In the genomic region with DNA sequence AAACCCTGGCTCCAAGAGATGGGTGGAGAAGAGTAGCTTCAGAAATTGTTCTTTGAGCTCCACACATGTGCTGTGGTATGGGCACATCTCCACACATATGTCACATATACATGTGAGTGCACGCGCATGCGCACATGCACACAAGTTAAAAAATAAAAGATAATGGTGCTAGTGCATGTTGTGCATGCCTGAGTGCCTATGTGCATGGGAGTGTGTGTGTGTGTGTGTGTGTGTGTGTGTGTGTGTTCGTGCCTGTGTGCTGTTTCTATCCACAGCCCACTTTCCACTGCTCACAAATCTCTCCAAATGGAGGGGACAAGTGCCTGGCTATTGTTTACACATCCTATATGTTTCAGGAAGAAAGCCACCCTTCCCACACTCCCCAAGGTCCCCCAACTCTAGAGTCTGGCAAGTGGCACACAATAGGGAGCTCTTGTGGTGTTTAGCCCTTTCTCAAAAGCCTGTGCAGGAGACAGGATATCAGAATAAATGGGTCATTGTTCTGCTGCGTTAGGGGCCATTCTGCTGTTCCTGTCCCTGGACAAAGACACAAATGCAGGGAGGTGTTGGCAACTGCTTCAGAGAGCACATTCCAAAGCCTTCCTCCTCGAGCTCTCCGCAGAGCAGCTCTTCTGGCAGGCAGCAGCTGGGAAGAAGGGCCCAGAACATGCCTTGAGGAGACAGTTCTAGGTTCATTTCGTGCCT, we compare ENCODE assay signal across 8 mouse cellular contexts. TPM values are rescaled to one million over a fixed set of nuclear protein-coding genes. Genes with fewer than 3 reads are reported as not detected.
DNase-seq lines count a peak whose midpoint lies in the region; ATAC-seq lines count a peak whose summit lies in the region.

No protein-coding gene starts in this region.

- no peaks in the 10 kb centered on the region for H3K27me3 ChIP-seq in lung, embryonic 16.5 days (ENCODE audit: control insufficient read depth, insufficient read depth, low read depth, low read length)

- peak; percentile 24 for DNase-seq in gastrocnemius, adult 18-20 months (ENCODE audit: low spot score)
- DNase-seq in gastrocnemius, postnatal 25 days: no peak
- peak; percentile 77 for DNase-seq in ZHBTc4 (ENCODE audit: low read depth, low spot score)
- DNase-seq in heart, postnatal 10 days: peak; percentile 41 to 44
- DNase-seq in right cerebral cortex, postnatal 10 days (ENCODE audit: low spot score in 2 of 2): no peak
- no peak for DNase-seq in left cerebral cortex, adult 9 months (ENCODE audit: low spot score in 2 of 2)

- H3K27ac ChIP-seq in lung, embryonic 16.5 days (ENCODE audit: low read length): peak overlapping the region; percentile 75

- no peak overlapping the region for H3K4me2 ChIP-seq in lung, embryonic 16.5 days (ENCODE audit: low read depth, low read length)

- H3K4me1 ChIP-seq in lung, embryonic 16.5 days (replicated peaks; ENCODE audit: control insufficient read depth, insufficient read depth, low read length): peaks cover 27% of the 10 kb centered on the region

- no peaks in the 10 kb centered on the region for H3K9me3 ChIP-seq in lung, embryonic 16.5 days (ENCODE audit: control insufficient read depth, low read length)

- H3K4me3 ChIP-seq in lung, embryonic 16.5 days (ENCODE audit: low read length): no peak overlapping the region

- intact Hi-C loops in heart, postnatal 10 days (cut with DNase I): no loop called here

- WGBS in lung, embryonic 16.5 days: 42% methylated on average over 8 of the region's 8 CpGs

- no peaks in the 10 kb centered on the region for H3K36me3 ChIP-seq in lung, embryonic 16.5 days (ENCODE audit: control insufficient read depth, insufficient read depth, low read length)

- ATAC-seq in lung, embryonic 16.5 days (ENCODE audit: low read depth): peak; percentile 88
- no peak for ATAC-seq in activated CD4-positive, CD25-positive, alpha-beta regulatory T cell, adult 4 months

- H3K9ac ChIP-seq in lung, embryonic 16.5 days (ENCODE audit: low read length): no peak overlapping the region

RNA-seq across cellular contexts. Expression of a gene that starts 37.9 kb away (rescaled TPM):
- total RNA-seq in gastrocnemius, adult 18-20 months (2021): 10 to 100 TPM; 14.7 to 20.2 TPM
- 10 to 100 TPM; 18.8 to 20.3 TPM for total RNA-seq in gastrocnemius, postnatal 25 days (2021)
- 10 to 100 TPM; 56.8 to 60.9 TPM for total RNA-seq in heart, postnatal 10 days (2021)
- 58.0 and 58.2 TPM in 2 replicates for polyA plus RNA-seq in lung, embryonic 16.5 days (2015; fragmentation: Nextera tagmentation; extraction: Ambion mirVana)
- 10 to 100 TPM; 22.9 to 28.0 TPM for polyA plus RNA-seq in activated CD4-positive, CD25-positive, alpha-beta regulatory T cell, adult 4 months (2017; shearing (Covaris generic))

Comparison
In these comparisons a context has a peak if more than half of its experiments do, and no peak if none do; other contexts are left out.
1. DNase-seq: peak in gastrocnemius, adult 18-20 months (single experiment), ZHBTc4 (single experiment) and heart, postnatal 10 days (2 of 2); none in gastrocnemius, postnatal 25 days (single experiment), right cerebral cortex, postnatal 10 days (0 of 2) and left cerebral cortex, adult 9 months (0 of 2).